Mouse (Mus musculus): ENCODE measurements at regions not wholly inside any gene's neighbourhood (a gene's known extent, or its start where the extent isn't known, plus 50 kb on each side); places are given as distances from the start of the nearest gene placed in this dataset.
"Not testable (repeated sequence)": the region's sequence is repeated elsewhere in the genome, so short reads cannot be mapped to it uniquely, and the experiment has no call there.

- DNase-seq, result no peak
Measured at GRCm38 (mm10) chr9:30662456-30662855, 235.5 kb downstream of the Snx19 start.

- DNase-seq, result no peak
Measured at GRCm38 (mm10) chr9:30653961-30654360, 227.1 kb downstream of the Snx19 start.

- DNase-seq, result no peak
Measured at GRCm38 (mm10) chr9:30653210-30653609, 226.3 kb downstream of the Snx19 start.

DNA sequence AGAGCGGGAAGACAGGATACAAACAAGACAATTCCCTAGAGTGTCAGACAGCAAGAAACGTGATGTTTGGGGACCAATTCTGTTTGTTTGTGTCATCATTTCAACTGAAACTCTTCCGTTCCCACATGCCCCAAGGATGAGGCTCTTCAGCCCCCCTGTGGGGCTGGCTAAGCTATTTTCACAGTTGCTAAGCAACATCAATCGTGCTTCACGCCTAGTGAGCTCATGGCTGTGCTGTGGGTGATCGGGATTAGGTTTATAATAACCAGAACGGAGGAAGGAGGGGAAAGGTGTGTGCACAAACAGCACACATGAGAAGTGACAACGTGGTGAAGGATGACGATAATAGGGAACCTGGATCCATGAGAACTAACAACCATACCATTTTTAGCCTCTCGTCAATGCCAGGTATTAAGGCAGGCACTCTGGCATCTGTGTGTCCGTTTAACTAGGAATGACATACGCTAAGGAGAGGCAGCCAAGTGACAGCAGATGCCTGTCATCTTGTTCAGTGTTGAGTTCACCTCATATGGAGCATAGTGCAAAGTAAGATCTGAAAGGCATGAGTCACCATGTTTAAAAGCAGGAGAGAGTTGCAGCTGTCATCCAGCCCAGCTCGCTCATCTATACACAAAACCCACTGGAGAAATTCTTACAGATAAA lies 222.6 kb downstream of the Snx19 start:
- DNase-seq, result peak; percentile 46

- DNase-seq, result no peak
Measured at GRCm38 (mm10) chr9:30633741-30634470, 207.0 kb downstream of the Snx19 start.

DNA sequence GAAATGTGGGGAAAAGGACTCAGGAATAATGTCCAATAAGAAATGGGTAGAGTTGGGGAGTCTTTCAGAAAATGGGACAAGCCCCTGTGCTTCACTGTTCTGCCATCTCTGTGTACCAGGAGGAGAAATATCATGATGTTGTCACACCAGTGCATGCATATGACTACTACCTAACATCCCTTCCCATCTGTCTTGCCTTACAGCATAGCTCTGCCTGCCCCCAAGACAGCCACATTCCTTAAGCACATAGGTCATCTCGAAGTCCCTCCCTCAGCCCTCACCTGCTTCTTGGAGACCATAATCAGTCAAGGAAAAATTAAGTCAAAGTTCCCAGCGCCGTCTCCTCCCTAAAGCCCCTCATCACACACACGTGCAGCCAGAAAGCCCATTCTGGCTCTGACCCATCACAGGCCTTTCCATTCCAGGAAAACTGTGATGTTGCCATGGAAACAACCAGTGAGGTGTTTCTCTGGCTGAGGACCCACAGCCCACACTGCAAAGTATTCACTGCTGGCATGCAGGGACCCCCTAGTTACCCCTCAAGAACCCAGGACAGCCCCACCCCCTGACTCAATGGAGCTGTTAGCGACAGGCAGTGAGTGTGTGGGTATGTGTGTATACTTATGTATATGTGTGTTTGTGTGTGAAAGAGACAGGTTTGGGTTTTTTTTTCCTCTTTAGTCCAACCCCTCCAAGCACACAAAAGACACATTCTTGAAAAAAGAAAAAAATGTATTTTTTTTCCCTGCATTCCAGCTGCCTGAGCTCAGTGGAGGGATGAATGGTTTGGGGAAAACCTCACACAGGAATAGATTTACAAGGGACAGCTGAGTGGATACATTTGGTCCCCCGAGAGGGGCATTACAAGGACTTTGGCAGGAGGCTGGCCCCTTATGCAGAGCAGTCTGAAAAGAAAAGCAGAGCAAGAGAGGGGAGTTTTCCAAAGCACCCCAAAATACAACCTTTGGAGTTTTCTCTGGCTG lies 205.5 kb downstream of the Snx19 start:
- DNase-seq, result peak; percentile 19

- no peak for DNase-seq
Measured at GRCm38 (mm10) chr9:30625635-30626034, 198.7 kb downstream of the Snx19 start.

GRCm38 (mm10) chr9:30625090-30625489 lies 198.2 kb downstream of the Snx19 start:
- no peak for DNase-seq

GRCm38 (mm10) chr9:30624481-30624880 lies 197.6 kb downstream of the Snx19 start:
- no peak for DNase-seq

- DNase-seq, result no peak
Measured at GRCm38 (mm10) chr9:30619325-30619724, 192.4 kb downstream of the Snx19 start.

DNA sequence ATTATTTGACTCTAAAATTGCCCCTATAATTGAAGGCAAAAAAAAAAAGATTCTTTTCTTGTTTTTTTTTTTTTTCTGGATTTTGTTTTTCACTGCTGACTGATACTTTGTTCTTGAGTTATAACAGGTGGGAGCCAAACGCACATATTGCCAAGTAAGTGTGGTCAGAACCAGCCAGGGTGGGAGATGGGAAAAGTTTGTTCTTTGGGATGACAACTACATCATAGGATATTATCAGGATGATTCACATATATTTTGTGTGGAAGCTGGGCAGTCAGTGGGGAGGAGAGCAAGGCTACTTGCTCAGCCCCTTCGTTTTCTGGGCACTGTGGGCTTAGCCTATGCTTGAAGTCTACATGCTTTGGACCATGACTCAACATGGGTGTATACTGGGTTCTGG lies 191.3 kb downstream of the Snx19 start:
- DNase-seq, result no peak

DNA sequence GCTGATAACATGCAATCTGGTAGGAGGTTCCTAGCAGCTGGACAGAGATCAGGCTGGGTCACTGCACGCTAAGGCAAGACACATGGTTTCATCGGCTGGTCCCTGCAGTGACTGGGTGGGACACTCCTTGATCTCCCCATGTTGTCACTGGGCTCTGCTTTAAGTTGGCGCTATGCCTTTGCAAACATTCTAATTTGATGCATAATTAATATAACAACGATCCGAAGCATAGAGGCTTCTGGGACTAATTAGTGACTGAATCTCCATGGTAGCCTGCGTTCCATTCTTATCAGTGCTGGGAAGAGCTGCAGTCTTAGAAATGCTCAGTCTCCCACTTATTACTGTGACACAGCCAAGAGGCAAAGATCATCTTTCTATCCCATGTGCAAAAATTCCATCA lies 186.8 kb downstream of the Snx19 start:
- DNase-seq, result peak; percentile 55

DNA sequence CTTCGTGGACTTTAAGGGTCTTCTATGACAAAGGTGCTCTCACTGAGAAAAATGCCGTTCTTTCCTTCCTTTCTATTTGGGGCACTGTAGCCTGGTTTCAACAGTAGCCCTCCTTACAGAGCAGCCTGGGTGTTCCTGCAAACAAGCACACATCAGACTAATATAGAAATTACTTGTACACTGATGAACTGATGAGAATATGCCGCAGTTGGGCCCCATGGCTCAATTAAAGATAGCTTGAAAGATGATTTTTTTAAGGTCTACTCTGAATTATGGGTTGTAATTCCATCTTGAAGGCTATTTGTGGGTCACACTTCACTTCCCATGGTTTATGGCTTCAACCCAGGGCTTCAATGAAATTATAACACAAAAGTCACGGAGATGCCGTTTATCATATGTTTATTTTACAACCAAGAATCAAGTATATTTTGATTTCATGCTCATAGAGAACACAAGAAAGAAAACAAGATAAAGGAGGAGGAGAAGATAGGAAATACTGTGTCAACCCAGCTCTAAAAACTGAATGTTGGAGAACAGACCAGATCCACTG lies 186.2 kb downstream of the Snx19 start:
- DNase-seq, result no peak

- DNase-seq, result no peak
Measured at GRCm38 (mm10) chr9:30610328-30610727, 183.4 kb downstream of the Snx19 start.

- no peak for DNase-seq
Measured at GRCm38 (mm10) chr9:30599756-30600155, 172.8 kb downstream of the Snx19 start.

- no peak for DNase-seq
Measured at GRCm38 (mm10) chr9:30597691-30598090, 170.8 kb downstream of the Snx19 start.

DNA sequence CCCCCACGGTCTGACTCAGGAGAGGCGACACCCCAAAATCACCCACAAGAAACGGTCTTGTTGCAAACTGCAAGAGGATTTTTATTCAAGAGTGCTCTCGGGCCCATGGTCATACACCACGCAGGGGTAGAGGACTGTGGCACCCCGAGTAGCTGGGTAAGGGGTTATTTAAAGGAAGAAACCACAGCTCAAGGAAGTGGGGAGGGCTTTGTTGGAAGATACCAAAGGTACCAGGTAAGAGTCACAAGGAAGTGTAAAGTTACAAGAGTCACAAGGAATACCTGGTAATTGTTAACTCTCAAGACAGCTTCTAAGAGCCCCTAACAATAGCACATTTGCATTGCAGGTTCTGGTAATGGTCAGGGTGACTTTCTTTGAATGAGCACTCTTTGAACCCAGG lies 170.2 kb downstream of the Snx19 start:
- not testable (repeated sequence) for DNase-seq

- no peak for DNase-seq
Measured at GRCm38 (mm10) chr9:30592601-30593000, 165.7 kb downstream of the Snx19 start.

DNA sequence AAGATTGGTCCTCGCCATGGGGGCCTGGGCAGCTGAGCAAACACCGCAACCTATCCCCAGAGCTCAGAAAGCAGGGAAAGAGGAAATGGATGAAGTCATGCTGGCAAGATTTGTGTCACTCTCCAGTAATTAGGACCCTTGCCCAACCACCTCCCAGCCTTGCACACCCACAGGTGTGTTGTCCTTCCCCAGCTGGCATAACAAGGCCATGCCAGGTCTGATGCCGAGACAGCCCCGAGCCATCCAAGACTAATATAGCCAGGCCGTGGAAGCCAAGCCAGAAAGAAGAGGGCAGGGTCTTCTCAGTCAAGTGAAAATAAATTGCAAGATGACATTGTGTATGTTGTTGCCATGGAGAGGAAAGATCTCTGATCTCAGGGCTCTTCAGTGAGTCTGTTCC lies 164.3 kb downstream of the Snx19 start:
- DNase-seq, result no peak

GRCm38 (mm10) chr9:30590661-30591179 lies 163.8 kb downstream of the Snx19 start:
- no peak for DNase-seq

DNA sequence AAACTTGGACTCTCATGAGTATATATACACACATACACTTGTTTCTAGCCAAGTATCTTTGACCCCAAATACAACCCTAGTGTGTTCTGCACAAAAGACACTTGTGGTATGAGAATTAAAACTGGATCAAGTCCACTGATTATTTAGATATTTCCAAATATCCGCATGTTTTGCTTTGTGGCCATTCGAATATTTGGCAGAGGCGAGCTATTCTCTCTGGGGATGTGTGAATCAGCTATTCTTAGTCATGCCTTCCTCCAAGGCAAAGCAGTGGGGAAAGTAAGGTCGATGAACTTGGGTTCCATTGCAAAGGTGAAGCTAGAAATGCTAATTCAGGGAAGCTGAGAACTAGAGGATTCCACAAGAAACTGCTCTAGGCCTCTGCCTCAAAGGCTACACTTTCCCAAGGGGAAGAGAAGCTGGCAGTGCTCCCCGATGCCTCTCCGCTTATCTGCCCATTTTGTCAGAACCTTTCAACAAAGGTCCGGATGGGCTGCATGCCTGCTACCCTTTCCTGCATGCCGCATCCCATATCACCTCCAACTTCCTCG lies 154.4 kb downstream of the Snx19 start:
- no peak for DNase-seq

DNA sequence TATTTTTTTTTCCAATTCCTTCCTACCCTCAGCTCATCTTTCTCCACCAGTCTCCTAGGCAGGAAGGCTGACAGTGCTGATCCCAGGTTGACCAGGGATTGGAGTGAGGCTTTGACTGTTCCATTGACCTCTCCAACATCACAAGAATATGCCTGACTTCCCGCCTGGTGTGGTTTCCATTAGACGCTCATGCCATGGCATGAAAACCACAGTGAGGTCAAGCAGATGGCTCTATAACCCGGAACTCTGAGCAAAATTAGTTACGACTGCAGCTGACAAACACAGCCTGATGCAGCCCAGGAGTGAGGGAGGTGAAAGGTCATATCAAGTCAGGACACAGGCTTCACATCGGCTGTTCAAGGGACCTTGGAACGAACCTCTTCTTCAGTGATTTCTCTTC lies 153.6 kb downstream of the Snx19 start:
- DNase-seq, result no peak

GRCm38 (mm10) chr9:30578213-30578612 lies 151.3 kb downstream of the Snx19 start:
- no peak for DNase-seq
